Mouse (Mus musculus) kidney, postnatal 0 days (tissue): Measurements from ENCODE around the gene Rad54l2. TPM values are rescaled to one million over a fixed set of nuclear protein-coding genes. Genes with fewer than 3 reads are reported as not detected.

ENCODE experiments used
- ATAC-seq: fragments of 200-750 bp; cut with Nextera tagmentation; replicated peaks from 2 replicates; pipeline ENCODE4 v1.8.0; 2017; ENCODE audit warnings: low read depth, moderate number of reproducible peaks, moderate TSS enrichment, moderate library complexity; ENCODE audit not compliant: low FRiP score
- DNase-seq: peaks from one replicate; pipeline ENCODE4 v3.0.0-alpha.2; 2016; ENCODE audit warnings: low spot score
- H3K27ac ChIP-seq: fragments of 300-500 bp; sonication (generic); 2 replicates; pipeline ENCODE4 v1.5.1; 2014; ENCODE audit warnings: mild to moderate bottlenecking
- H3K27me3 ChIP-seq: fragments of 300-500 bp; sonication (generic); 2 replicates; pipeline ENCODE4 v1.6.1; 2014; ENCODE audit warnings: low read length, mixed read lengths; ENCODE audit not compliant: insufficient read depth
- H3K36me3 ChIP-seq: fragments of 300-500 bp; sonication (generic); 2 replicates; pipeline ENCODE4 v1.6.1; 2014; ENCODE audit warnings: low read length, mixed read lengths; ENCODE audit not compliant: insufficient read depth
- H3K4me1 ChIP-seq: fragments of 300-500 bp; sonication (generic); replicated peaks from 2 replicates; pipeline ENCODE4 v1.6.1; 2014; ENCODE audit warnings: antibody characterized with exemption, low read length, mixed read lengths; ENCODE audit not compliant: insufficient read depth
- H3K4me2 ChIP-seq: fragments of 300-500 bp; sonication (generic); 2 replicates; pipeline ENCODE4 v1.6.1; 2014; ENCODE audit warnings: mild to moderate bottlenecking, low read length, moderate library complexity, mixed read lengths
- H3K4me3 ChIP-seq: fragments of 300-500 bp; sonication (generic); replicated peaks from 2 replicates; pipeline ENCODE4 v1.5.1; 2014; ENCODE audit warnings: low read depth, low read length
- H3K9ac ChIP-seq: fragments of 300-500 bp; sonication (generic); 2 replicates; pipeline ENCODE4 v1.6.1; 2014; ENCODE audit warnings: low read depth, low read length
- H3K9me3 ChIP-seq: fragments of 300-500 bp; sonication (generic); replicated peaks from 2 replicates; pipeline ENCODE4 v1.6.1; 2016; ENCODE audit warnings: low read length, inconsistent platforms, mixed read lengths
- CTCF ChIP-seq: IDR thresholded peaks from 2 replicates; pipeline ENCODE4 v1.5.1; 2016; ENCODE audit warnings: antibody characterized with exemption, low read depth, mild to moderate bottlenecking, moderate library complexity
- WGBS: fragments of 180-500 bp; shearing (Covaris S2); extraction: QIAGEN DNeasy Blood & Tissue Kit; methylation state at CpG from one replicate; pipeline ENCODE4 v1.1.7; 2014; 5-methylcytosine and 5-hydroxymethylcytosine counted together
- polyA plus RNA-seq: library from polyadenylated mRNA; unstranded; fragments of >200 nt; fragmentation: Nextera tagmentation; extraction: Ambion mirVana; gene quantifications from 2 replicates; pipeline ENCODE4 v1.2.1, GENCODE M21; 2015

Rad54l2 gene
- polyA plus RNA-seq, 1 experiment from 2014 or later, result 2.7 TPM

GRCm38 (mm10) chr9:106647226-106647625, 141.8 kb downstream of the Rad54l2 start:
- no peak for TF ChIP-seq CTCF
- Histone ChIP-seq H3K4me3 (no peak overlapping the region), H3K27ac (no peak overlapping the region), H3K4me2 (no peak overlapping the region), H3K36me3 (no peaks in the 10 kb centered on the region), H3K27me3 (no peaks in the 10 kb centered on the region), H3K9me3 (no peaks in the 10 kb centered on the region), H3K4me1 (no peaks in the 10 kb centered on the region), H3K9ac (no peak overlapping the region)
- no peak for ATAC-seq
- no peak for DNase-seq
- WGBS, result 74% methylated on average over 27 of the region's 27 CpGs

GRCm38 (mm10) chr9:106645684-106646271, 143.2 kb downstream of the Rad54l2 start:
- no peaks in the 10 kb centered on the region for H3K4me1 ChIP-seq
- no peak overlapping the region for H3K9ac ChIP-seq
- no peak overlapping the region for H3K27ac ChIP-seq
- WGBS, result 77% methylated on average over 9 of the region's 9 CpGs
- ATAC-seq (no peak), DNase-seq (no peak)
- H3K27me3 ChIP-seq, result no peaks in the 10 kb centered on the region
- no peak overlapping the region for H3K4me3 ChIP-seq
- H3K4me2 ChIP-seq, result no peak overlapping the region
- TF ChIP-seq CTCF, result no peak
- no peaks in the 10 kb centered on the region for H3K9me3 ChIP-seq
- H3K36me3 ChIP-seq, result no peaks in the 10 kb centered on the region

GRCm38 (mm10) chr9:106643787-106644186, 145.2 kb downstream of the Rad54l2 start:
- ATAC-seq (no peak), DNase-seq (no peak)
- H3K27ac ChIP-seq, result no peak overlapping the region
- H3K4me2 ChIP-seq, result no peak overlapping the region
- H3K36me3 ChIP-seq, result no peaks in the 10 kb centered on the region
- H3K9ac ChIP-seq, result no peak overlapping the region
- H3K27me3 ChIP-seq, result no peaks in the 10 kb centered on the region
- H3K4me3 ChIP-seq, result no peak overlapping the region
- 69% methylated on average over 6 of the region's 6 CpGs for WGBS
- no peaks in the 10 kb centered on the region for H3K4me1 ChIP-seq
- no peaks in the 10 kb centered on the region for H3K9me3 ChIP-seq
- TF ChIP-seq CTCF, result peak; percentile 21; the same call in 1 of the 2 replicates

DNA sequence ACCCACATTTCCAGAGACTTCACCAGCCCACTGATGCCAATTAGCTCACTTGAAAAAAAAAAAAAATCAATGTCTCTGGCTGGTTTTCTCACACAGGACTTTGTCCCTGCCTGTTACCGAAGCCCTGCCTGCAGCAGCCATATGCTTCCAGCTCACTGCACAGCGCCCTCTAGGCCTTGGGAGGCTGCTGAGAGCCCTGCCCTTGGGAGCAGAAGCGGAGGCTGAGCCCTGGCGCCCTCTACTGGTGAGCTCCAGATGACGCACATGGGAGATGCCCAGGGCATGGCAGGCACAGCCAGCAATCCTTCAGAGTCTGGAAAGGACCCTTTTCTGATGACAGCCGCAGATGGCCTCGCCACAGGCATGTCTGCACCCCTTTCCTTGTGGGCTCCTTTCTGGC, 145.9 kb downstream of the Rad54l2 start:
- Histone ChIP-seq H3K27me3 (no peaks in the 10 kb centered on the region), H3K9me3 (no peaks in the 10 kb centered on the region), H3K36me3 (no peaks in the 10 kb centered on the region), H3K27ac (no peak overlapping the region), H3K4me2 (no peak overlapping the region), H3K9ac (no peak overlapping the region), H3K4me1 (no peaks in the 10 kb centered on the region), H3K4me3 (no peak overlapping the region)
- DNase-seq (peak; percentile 79), ATAC-seq (0 out of 2 replicates have a peak, but pooled peaks have one; percentile 68)
- 33% methylated on average over 7 of the region's 7 CpGs for WGBS
- TF ChIP-seq CTCF, result peak; percentile 92

- Histone ChIP-seq H3K36me3 (no peaks in the 10 kb centered on the region), H3K4me1 (no peaks in the 10 kb centered on the region), H3K4me2 (no peak overlapping the region), H3K9me3 (no peaks in the 10 kb centered on the region), H3K27me3 (no peaks in the 10 kb centered on the region), H3K9ac (no peak overlapping the region), H3K27ac (no peak overlapping the region), H3K4me3 (no peak overlapping the region)
- ATAC-seq (no peak), DNase-seq (no peak)
- whole genome bisulfite sequencing, result 51% methylated on average over 5 of the region's 5 CpGs
- no peak for TF ChIP-seq CTCF
Measured at GRCm38 (mm10) chr9:106641346-106641745, 147.6 kb downstream of the Rad54l2 start.

DNA sequence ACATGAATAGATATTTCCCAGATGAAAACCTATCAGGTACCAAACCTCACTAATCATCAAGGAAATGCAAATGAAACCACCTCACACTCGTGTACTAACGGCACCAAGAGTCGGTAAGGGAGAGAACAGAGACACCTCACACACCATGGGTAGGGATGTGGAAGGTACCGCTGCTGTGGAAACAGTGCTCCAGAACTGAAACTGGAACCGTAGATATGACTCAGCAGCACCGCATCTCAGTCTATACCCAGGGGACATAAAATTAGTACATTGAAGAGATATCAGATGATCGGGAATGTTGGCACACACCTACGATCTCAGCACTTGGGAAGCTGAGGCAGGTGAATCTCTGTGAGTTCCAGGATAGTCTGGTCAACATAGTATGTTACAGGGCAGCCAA, 150.8 kb downstream of the Rad54l2 start:
- TF ChIP-seq CTCF, result no peak
- no peak overlapping the region for H3K9ac ChIP-seq

More for the DNA sequence above, 150.8 kb downstream of the Rad54l2 start:
- H3K4me2 ChIP-seq, result no peak overlapping the region
- H3K4me1 ChIP-seq, result no peaks in the 10 kb centered on the region
- ATAC-seq (no peak), DNase-seq (no peak)
- no peaks in the 10 kb centered on the region for H3K27me3 ChIP-seq
- no peaks in the 10 kb centered on the region for H3K9me3 ChIP-seq
- no peaks in the 10 kb centered on the region for H3K36me3 ChIP-seq
- 87% methylated on average over 8 of the region's 8 CpGs for WGBS
- H3K27ac ChIP-seq, result no peak overlapping the region
- H3K4me3 ChIP-seq, result no peak overlapping the region

Other genes starting within 250 kb of the Rad54l2 start
- not detected in 2 replicates for gene Iqcf3, start 227.6 kb downstream of the Rad54l2 start, polyA plus RNA-seq
- gene Iqcf4, start 218.2 kb downstream of the Rad54l2 start, polyA plus RNA-seq, result not detected in 2 replicates
- not detected in 2 replicates for gene Iqcf6, start 162.6 kb downstream of the Rad54l2 start, polyA plus RNA-seq
- not detected in 2 replicates for gene Grm2, start 133.1 kb downstream of the Rad54l2 start, polyA plus RNA-seq
- gene Tex264, start 103.3 kb downstream of the Rad54l2 start, polyA plus RNA-seq, result 100 and 104 TPM in 2 replicates
- 7.9 and 10.1 TPM in 2 replicates for gene Dcaf1, start 32.7 kb upstream of the Rad54l2 start, polyA plus RNA-seq
- 6.7 and 8.4 TPM in 2 replicates for gene Rbm15b, start 98.2 kb upstream of the Rad54l2 start, polyA plus RNA-seq
- gene Manf, start 102.8 kb upstream of the Rad54l2 start, polyA plus RNA-seq, result 240 and 245 TPM in 2 replicates